Comparison of ENCODE assay signal across 8 mouse cellular contexts in the genomic region with DNA sequence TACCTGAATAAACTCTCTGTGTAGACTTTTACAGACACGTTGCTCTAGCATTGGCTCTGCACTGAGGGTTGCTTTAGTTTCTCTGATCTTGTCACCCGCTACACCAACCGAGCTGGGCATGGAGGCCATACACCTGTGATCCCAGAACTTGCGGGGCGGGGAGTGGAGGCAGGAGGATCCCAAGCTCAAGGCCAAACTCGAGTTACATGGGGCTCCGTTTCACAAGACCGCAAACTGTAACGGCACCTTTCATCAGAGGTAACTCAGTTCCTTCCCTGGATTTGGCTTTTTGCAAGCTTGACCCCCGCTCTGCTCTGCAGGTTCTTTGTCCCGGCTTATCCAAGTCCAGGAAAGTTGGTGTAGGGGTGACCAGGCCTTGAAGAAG. TPM values are rescaled to one million over a fixed set of nuclear protein-coding genes. Genes with fewer than 3 reads are reported as not detected.
A peak's percentile ranks its signal among the peaks of the same experiment; 100 is the strongest.
DNase-seq lines count a peak whose midpoint lies in the region; ATAC-seq and TF ChIP-seq lines count a peak whose summit lies in the region.

No protein-coding gene starts in this region.

- 44% methylated on average over 11 of the region's 11 CpGs for WGBS in heart, embryonic 10.5 days
- 37% methylated on average over 11 of the region's 11 CpGs for WGBS in heart, embryonic 16.5 days

- TF ChIP-seq POLR2A in ES-Bruce4 (IDR thresholded peaks at IDR 0.05; ENCODE audit: insufficient read depth, low read length): no peak

- no peaks in the 10 kb centered on the region; the same call in 1 of the 2 replicates for H3K27me3 ChIP-seq in heart, embryonic 10.5 days (ENCODE audit: insufficient read depth, poor library complexity, severe bottlenecking)
- H3K27me3 ChIP-seq in ES-Bruce4 (ENCODE audit: control insufficient read depth, insufficient read depth, low read length, poor library complexity, severe bottlenecking): no peaks in the 10 kb centered on the region
- no peaks in the 10 kb centered on the region for H3K27me3 ChIP-seq in heart, embryonic 16.5 days (ENCODE audit: control insufficient read depth, insufficient read depth, low read length)

- peak overlapping the region; percentile 87 for H3K4me3 ChIP-seq in heart, embryonic 10.5 days
- peak overlapping the region; percentile 44 for H3K4me3 ChIP-seq in ES-Bruce4 (ENCODE audit: low read depth, low read length)
- H3K4me3 ChIP-seq in heart, embryonic 16.5 days (ENCODE audit: low read length): peak overlapping the region; percentile 80

- H3K9me3 ChIP-seq in heart, embryonic 10.5 days: no peaks in the 10 kb centered on the region
- no peaks in the 10 kb centered on the region for H3K9me3 ChIP-seq in ES-Bruce4 (replicated peaks; ENCODE audit: control insufficient read depth, insufficient read depth, low read length, poor library complexity, severe bottlenecking)
- no peaks in the 10 kb centered on the region for H3K9me3 ChIP-seq in heart, embryonic 16.5 days (replicated peaks; ENCODE audit: control insufficient read depth, low read length)

- TF ChIP-seq CTCF in ES-Bruce4 (IDR thresholded peaks at IDR 0.05; ENCODE audit: low read depth, low read length): no peak

- peaks cover 31% of the 10 kb centered on the region for H3K4me1 ChIP-seq in heart, embryonic 10.5 days
- H3K4me1 ChIP-seq in ES-Bruce4 (ENCODE audit: control insufficient read depth, insufficient read depth, low read length): no peaks in the 10 kb centered on the region
- peaks cover 13% of the 10 kb centered on the region for H3K4me1 ChIP-seq in heart, embryonic 16.5 days (ENCODE audit: control insufficient read depth, insufficient read depth, low read length)

- no peak for DNase-seq in heart, embryonic 10.5 days (ENCODE audit: low spot score)
- no peak for DNase-seq in heart, postnatal 36 days
- DNase-seq in left cerebral cortex, postnatal 36 days (ENCODE audit: low spot score in 2 of 2): no peak
- DNase-seq in urinary bladder, postnatal 36 days (ENCODE audit: low spot score in 2 of 2): no peak

- H3K36me3 ChIP-seq in heart, embryonic 10.5 days: peaks cover 5% of the 10 kb centered on the region
- no peaks in the 10 kb centered on the region for H3K36me3 ChIP-seq in ES-Bruce4 (ENCODE audit: control insufficient read depth, insufficient read depth, low read length, poor library complexity, severe bottlenecking)
- H3K36me3 ChIP-seq in heart, embryonic 16.5 days (ENCODE audit: control insufficient read depth, insufficient read depth): no peaks in the 10 kb centered on the region

- intact Hi-C loops in heart, postnatal 36 days (cut with DNase I): no loop called here
- intact Hi-C loops in left cerebral cortex, postnatal 36 days (cut with DNase I): no loop called here

- peak overlapping the region; percentile 91 for H3K4me2 ChIP-seq in heart, embryonic 16.5 days (ENCODE audit: low read depth, low read length)

- H3K9ac ChIP-seq in ES-Bruce4 (ENCODE audit: low read depth, poor library complexity, severe bottlenecking): peak overlapping the region; percentile 26; the same call in 1 of the 2 replicates
- H3K9ac ChIP-seq in heart, embryonic 16.5 days (ENCODE audit: low read length): peak overlapping the region; percentile 76

- TF ChIP-seq EP300 in ES-Bruce4 (IDR thresholded peaks at IDR 0.05; ENCODE audit: insufficient read depth, low read depth, low read length): no peak

- no peak for ATAC-seq in heart, embryonic 16.5 days (replicated peaks; ENCODE audit: extremely low read depth, insufficient read depth, low FRiP score)
- ATAC-seq in megakaryocyte, adult 5-6 weeks (ENCODE audit: poor library complexity, severe bottlenecking): peak; percentile 8
- ATAC-seq in megakaryocyte progenitor cell, adult 5-6 weeks (replicated peaks; ENCODE audit: poor library complexity): no peak

- peak overlapping the region; percentile 93 for H3K27ac ChIP-seq in heart, embryonic 10.5 days
- no peak overlapping the region for H3K27ac ChIP-seq in ES-Bruce4 (ENCODE audit: insufficient read depth, low read length)
- no peak overlapping the region; the same call in 1 of the 2 replicates for H3K27ac ChIP-seq in heart, embryonic 16.5 days (ENCODE audit: low read length)

RNA-seq across cellular contexts. Expression of a gene that starts 1.0 kb away (rescaled TPM):
- 7.0 and 8.8 TPM in 2 replicates for polyA plus RNA-seq in heart, embryonic 10.5 days (2016; fragmentation: Nextera tagmentation; extraction: Ambion mirVana)
- 1 to 10 TPM; 5.5 to 6.1 TPM for total RNA-seq in heart, postnatal 36 days (2021)
- polyA plus RNA-seq in ES-Bruce4 (2011; ENCODE audit: insufficient read depth, insufficient read length, low read depth, missing spikeins): 10.3 and 12.1 TPM in 2 replicates
- 5.3 and 5.4 TPM in 2 replicates for polyA plus RNA-seq in heart, embryonic 16.5 days (2015; fragmentation: Nextera tagmentation; extraction: Ambion mirVana)
- total RNA-seq in megakaryocyte, adult 5-6 weeks (2015): 5.9 and 8.6 TPM in 2 replicates
- 4.4 and 5.2 TPM in 2 replicates for total RNA-seq in megakaryocyte, adult 5-6 weeks (2017)
- 11.1 and 11.5 TPM in 2 replicates for total RNA-seq in megakaryocyte progenitor cell, adult 5-6 weeks (2015)
- 6.6 and 12.0 TPM in 2 replicates for total RNA-seq in megakaryocyte progenitor cell, adult 5-6 weeks (2017)
- total RNA-seq in left cerebral cortex, postnatal 36 days (2021): 10 to 100 TPM; 26.6 to 26.8 TPM

RNA-seq across cellular contexts. Expression of a gene that starts 5.9 kb away (rescaled TPM):
- polyA plus RNA-seq in heart, embryonic 10.5 days (2016; fragmentation: Nextera tagmentation; extraction: Ambion mirVana): 115 and 138 TPM in 2 replicates
- 100 to 1,000 TPM; 125 to 135 TPM for total RNA-seq in heart, postnatal 36 days (2021)
- 51.6 and 51.9 TPM in 2 replicates for polyA plus RNA-seq in ES-Bruce4 (2011; ENCODE audit: insufficient read depth, insufficient read length, low read depth, missing spikeins)
- 172 and 177 TPM in 2 replicates for polyA plus RNA-seq in heart, embryonic 16.5 days (2015; fragmentation: Nextera tagmentation; extraction: Ambion mirVana)
- 36.2 and 39.1 TPM in 2 replicates for total RNA-seq in megakaryocyte, adult 5-6 weeks (2015)
- total RNA-seq in megakaryocyte, adult 5-6 weeks (2017): 29.8 and 35.7 TPM in 2 replicates
- 43.7 and 71.4 TPM in 2 replicates for total RNA-seq in megakaryocyte progenitor cell, adult 5-6 weeks (2015)
- 39.8 and 59.3 TPM in 2 replicates for total RNA-seq in megakaryocyte progenitor cell, adult 5-6 weeks (2017)
- total RNA-seq in left cerebral cortex, postnatal 36 days (2021): 10 to 100 TPM; 84.5 to 84.6 TPM

RNA-seq across cellular contexts. Expression of a gene that starts 14.7 kb away (rescaled TPM):
- polyA plus RNA-seq in heart, embryonic 10.5 days (2016; fragmentation: Nextera tagmentation; extraction: Ambion mirVana): 48.7 and 49.8 TPM in 2 replicates
- 10 to 100 TPM; 33.0 to 33.7 TPM for total RNA-seq in heart, postnatal 36 days (2021)
- polyA plus RNA-seq in ES-Bruce4 (2011; ENCODE audit: insufficient read depth, insufficient read length, low read depth, missing spikeins): 109 and 117 TPM in 2 replicates
- 42.5 and 45.3 TPM in 2 replicates for polyA plus RNA-seq in heart, embryonic 16.5 days (2015; fragmentation: Nextera tagmentation; extraction: Ambion mirVana)
- 72.1 and 87.3 TPM in 2 replicates for total RNA-seq in megakaryocyte, adult 5-6 weeks (2015)
- 69.6 and 110 TPM in 2 replicates for total RNA-seq in megakaryocyte, adult 5-6 weeks (2017)
- 92.4 and 140 TPM in 2 replicates for total RNA-seq in megakaryocyte progenitor cell, adult 5-6 weeks (2015)
- total RNA-seq in megakaryocyte progenitor cell, adult 5-6 weeks (2017): 100.0 and 142 TPM in 2 replicates
- total RNA-seq in left cerebral cortex, postnatal 36 days (2021): 100 to 1,000 TPM in 1 of 2 experiments, 10 to 100 TPM in 1; 73.1 to 147 TPM

RNA-seq across cellular contexts. Expression of a gene that starts 54.9 kb away (rescaled TPM):
- polyA plus RNA-seq in heart, embryonic 10.5 days (2016; fragmentation: Nextera tagmentation; extraction: Ambion mirVana): 6.3 and 7.2 TPM in 2 replicates
- total RNA-seq in heart, postnatal 36 days (2021): 100 to 1,000 TPM; 120 to 124 TPM
- polyA plus RNA-seq in ES-Bruce4 (2011; ENCODE audit: insufficient read depth, insufficient read length, low read depth, missing spikeins): 5.9 and 6.5 TPM in 2 replicates
- 15.8 and 21.3 TPM in 2 replicates for polyA plus RNA-seq in heart, embryonic 16.5 days (2015; fragmentation: Nextera tagmentation; extraction: Ambion mirVana)
- not detected in 2 replicates for total RNA-seq in megakaryocyte, adult 5-6 weeks (2015)
- total RNA-seq in megakaryocyte, adult 5-6 weeks (2017): not detected in 2 replicates
- total RNA-seq in megakaryocyte progenitor cell, adult 5-6 weeks (2015): 0.05 and 0.62 TPM in 2 replicates
- 0.24 TPM in 1 of 2 replicates, not detected in the other for total RNA-seq in megakaryocyte progenitor cell, adult 5-6 weeks (2017)
- 100 to 1,000 TPM; 111 to 112 TPM for total RNA-seq in left cerebral cortex, postnatal 36 days (2021)
